Mouse (Mus musculus) mature B cell (primary cell): ENCODE results near the gene Gm44511.
"Not testable (repeated sequence)": the region's sequence is repeated elsewhere in the genome, so short reads cannot be mapped to it uniquely, and the experiment has no call there.

Experiments
- in situ Hi-C: fragments of 300-500 bp; cut with MboI; formaldehyde crosslinking; loops from 2 replicates; pipeline ENCODE4 v1.14.3; 2019

Gene Gm44511

GRCm38 (mm10) chr6:128763736-128764523 is 62.2 kb downstream of the Gm44511 start:
- in situ Hi-C loops = loop anchor here (5.0 kb wide), 1 partner anchor 78 kb away; no protein-coding TSS in a partner anchor

- in situ Hi-C loops = loop anchor here (5.0 kb wide), 1 partner anchor 79 kb away; no protein-coding TSS in a partner anchor
These were observed 63.0 kb downstream of the Gm44511 start for GRCm38 (mm10) chr6:128762892-128763670.

GRCm38 (mm10) chr6:128761144-128761540 is 65.0 kb downstream of the Gm44511 start:
- in situ Hi-C loops = loop anchor here (5.0 kb wide), 1 partner anchor 81 kb away; no protein-coding TSS in a partner anchor

- in situ Hi-C loops = loop anchor here (5.0 kb wide), 1 partner anchor 82 kb away; no protein-coding TSS in a partner anchor
These were observed 65.5 kb downstream of the Gm44511 start for GRCm38 (mm10) chr6:128760416-128761143.

- in situ Hi-C loops = loop anchor here (5.0 kb wide), 1 partner anchor 82 kb away; no protein-coding TSS in a partner anchor
These were observed 66.1 kb downstream of the Gm44511 start for GRCm38 (mm10) chr6:128760016-128760415.

GRCm38 (mm10) chr6:128759221-128759950 is 66.7 kb downstream of the Gm44511 start:
- in situ Hi-C loops = no loop called here

- in situ Hi-C loops = not testable (repeated sequence)
These were observed 70.7 kb downstream of the Gm44511 start for GRCm38 (mm10) chr6:128755402-128755763.

- in situ Hi-C loops = loop anchor here (5.0 kb wide), 1 partner anchor 153 kb away; no protein-coding TSS in a partner anchor
These were observed 71.2 kb downstream of the Gm44511 start for GRCm38 (mm10) chr6:128754748-128755401.

GRCm38 (mm10) chr6:128754265-128754664 is 71.8 kb downstream of the Gm44511 start:
- in situ Hi-C loops = loop anchor here (5.0 kb wide), 1 partner anchor 152 kb away; no protein-coding TSS in a partner anchor

GRCm38 (mm10) chr6:128753610-128754224 is 72.4 kb downstream of the Gm44511 start:
- in situ Hi-C loops = loop anchor here (5.0 kb wide), 1 partner anchor 151 kb away; no protein-coding TSS in a partner anchor

GRCm38 (mm10) chr6:128747006-128747405 is 79.1 kb downstream of the Gm44511 start:
- in situ Hi-C loops = not testable (repeated sequence)

GRCm38 (mm10) chr6:128737445-128737844 is 88.7 kb downstream of the Gm44511 start:
- in situ Hi-C loops = no loop called here

- in situ Hi-C loops = no loop called here
These were observed 90.0 kb downstream of the Gm44511 start for GRCm38 (mm10) chr6:128736100-128736499.

GRCm38 (mm10) chr6:128734896-128735295 is 91.2 kb downstream of the Gm44511 start:
- in situ Hi-C loops = no loop called here

GRCm38 (mm10) chr6:128733908-128734679 is 92.0 kb downstream of the Gm44511 start:
- in situ Hi-C loops = no loop called here

GRCm38 (mm10) chr6:128732032-128732431 is 94.1 kb downstream of the Gm44511 start:
- in situ Hi-C loops = no loop called here
